Mouse (Mus musculus) bone marrow macrophage, adult 2 months (primary cell): Measurements from ENCODE around the gene Eml5. TPM values are rescaled to one million over a fixed set of nuclear protein-coding genes. Genes with fewer than 3 reads are reported as not detected.
A peak's percentile ranks its signal among the peaks of the same experiment; 100 is the strongest.

Source experiments
- H3K27ac ChIP-seq: 2 replicates; pipeline ENCODE4 v1.5.1; 2012; ENCODE audit warnings: low read depth, low read length; ENCODE audit not compliant: insufficient read depth
- H3K4me1 ChIP-seq: 2 replicates; pipeline ENCODE4 v1.6.1; 2012; ENCODE audit warnings: low read length; ENCODE audit not compliant: control insufficient read depth, insufficient read depth
- H3K4me3 ChIP-seq: 2 replicates; pipeline ENCODE4 v1.5.1; 2012; ENCODE audit warnings: mild to moderate bottlenecking, low read length, moderate library complexity; ENCODE audit not compliant: insufficient read depth
- CTCF ChIP-seq: IDR thresholded peaks from 2 replicates; pipeline ENCODE4 v1.5.1; 2012; ENCODE audit warnings: low read depth, mild to moderate bottlenecking, low read length, moderate library complexity
- POLR2A ChIP-seq: IDR thresholded peaks from 2 replicates; pipeline ENCODE4 v1.6.1; 2012; ENCODE audit warnings: mild to moderate bottlenecking, low read depth, low read length, borderline replicate concordance
- polyA plus RNA-seq: library from polyadenylated mRNA; stranded (reverse); fragments of >200 nt; gene quantifications from 2 replicates; pipeline ENCODE4 v1.2.4, GENCODE M21; 2012; ENCODE audit not compliant: missing spikeins, insufficient read depth, insufficient read length

Eml5 gene
- polyA plus RNA-seq, 1 experiment, result 3.4 TPM

DNA sequence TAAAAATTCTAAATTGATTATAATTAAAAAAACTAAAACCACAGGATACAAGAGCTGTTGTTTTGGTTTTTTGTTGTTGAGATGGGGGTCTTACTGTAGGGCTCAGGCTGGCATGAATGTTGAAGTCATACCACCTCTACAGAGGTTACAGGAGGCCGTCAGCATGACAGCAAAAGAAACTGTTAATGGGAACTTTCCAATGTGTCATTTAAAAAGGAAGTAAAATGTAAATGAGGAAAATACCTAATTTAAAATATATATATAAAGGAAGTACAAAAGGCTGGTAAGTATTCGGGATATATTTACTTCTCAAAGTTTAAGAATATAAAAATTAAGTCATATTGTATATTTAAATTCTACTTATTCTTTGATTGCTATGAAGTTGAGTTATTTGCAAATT lies 65.8 kb downstream of the Eml5 start:
- TF ChIP-seq POLR2A (no peak), CTCF (no peak)
- Histone ChIP-seq H3K4me3 (no peak overlapping the region), H3K27ac (no peak overlapping the region), H3K4me1 (peaks cover 28% of the 10 kb centered on the region)

DNA sequence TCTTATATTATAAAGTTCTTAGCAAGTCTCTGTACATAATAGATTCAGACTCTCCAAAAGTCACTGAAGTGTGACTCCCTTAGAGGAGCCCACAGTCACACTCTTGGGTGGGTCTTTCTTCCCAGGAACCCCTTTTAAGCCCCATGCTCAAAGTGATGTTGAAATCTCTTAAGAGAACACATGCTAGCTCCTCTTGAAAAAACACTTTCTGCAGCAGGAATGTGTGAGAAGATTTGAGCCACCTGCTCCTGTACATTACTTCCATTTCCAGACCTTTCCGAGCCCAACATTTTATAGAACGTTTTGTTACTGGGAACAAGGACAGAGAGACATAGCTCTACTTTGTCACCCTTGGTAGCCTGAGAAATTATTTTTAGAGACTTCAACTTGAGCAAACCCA lies 66.4 kb downstream of the Eml5 start:
- Histone ChIP-seq H3K27ac (no peak overlapping the region), H3K4me3 (no peak overlapping the region), H3K4me1 (peaks cover 28% of the 10 kb centered on the region)
- TF ChIP-seq CTCF (no peak), POLR2A (no peak)

DNA sequence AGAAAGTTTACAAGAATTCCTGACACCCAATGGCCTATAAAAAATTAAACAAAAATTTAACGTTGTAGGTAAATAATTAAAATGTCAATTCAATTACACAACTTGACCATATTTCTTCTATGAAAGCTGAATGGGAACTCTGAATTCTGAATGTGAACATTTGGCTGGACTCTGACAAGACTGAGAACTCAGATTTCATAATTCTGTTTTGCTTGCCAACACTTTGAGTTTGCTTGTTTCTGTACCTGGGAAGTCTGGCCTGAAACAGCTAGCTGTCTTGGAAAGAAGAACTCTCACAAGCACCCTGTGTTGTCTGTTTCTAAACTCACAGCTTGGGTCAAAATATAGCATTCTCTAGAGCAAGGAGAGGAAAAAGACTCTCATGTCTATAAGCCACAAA lies 67.4 kb downstream of the Eml5 start:
- TF ChIP-seq POLR2A (no peak), CTCF (no peak)
- no peak overlapping the region for H3K27ac ChIP-seq
- peaks cover 28% of the 10 kb centered on the region for H3K4me1 ChIP-seq
- no peak overlapping the region for H3K4me3 ChIP-seq

DNA sequence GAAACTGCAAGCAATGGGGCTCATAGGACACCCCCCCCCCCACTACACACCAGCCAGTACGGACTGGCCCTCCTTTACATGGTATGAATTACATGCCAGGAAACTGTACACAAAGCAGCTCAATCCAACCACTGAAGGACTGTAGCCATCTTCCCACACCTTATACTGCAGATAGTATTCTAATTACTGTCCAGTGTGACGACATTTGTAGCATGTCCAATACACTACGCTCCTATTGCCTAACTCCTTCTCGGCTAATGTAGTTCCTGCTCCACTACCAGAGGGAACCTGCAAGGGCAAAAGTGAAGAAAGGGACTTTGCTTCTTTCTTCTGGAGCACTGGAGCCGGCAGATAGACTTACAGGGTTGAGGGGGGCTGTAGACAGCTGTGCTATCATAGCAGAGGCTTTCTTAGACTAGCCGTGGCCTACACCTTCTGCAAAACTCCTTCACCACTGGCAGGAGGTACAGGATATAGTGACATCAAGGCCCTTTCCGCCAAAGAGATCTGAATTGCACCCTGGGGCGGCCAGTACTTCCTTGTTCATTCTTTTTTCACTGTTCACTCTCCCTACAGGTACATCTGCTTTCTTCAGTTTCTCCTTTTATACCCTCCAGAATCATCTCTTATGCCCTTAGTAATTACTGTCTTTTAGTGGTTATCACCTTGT lies 68.2 kb downstream of the Eml5 start:
- H3K4me1 ChIP-seq, result peaks cover 28% of the 10 kb centered on the region
- TF ChIP-seq POLR2A, result no peak
- TF ChIP-seq CTCF, result no peak
- H3K27ac ChIP-seq, result no peak overlapping the region
- no peak overlapping the region for H3K4me3 ChIP-seq

DNA sequence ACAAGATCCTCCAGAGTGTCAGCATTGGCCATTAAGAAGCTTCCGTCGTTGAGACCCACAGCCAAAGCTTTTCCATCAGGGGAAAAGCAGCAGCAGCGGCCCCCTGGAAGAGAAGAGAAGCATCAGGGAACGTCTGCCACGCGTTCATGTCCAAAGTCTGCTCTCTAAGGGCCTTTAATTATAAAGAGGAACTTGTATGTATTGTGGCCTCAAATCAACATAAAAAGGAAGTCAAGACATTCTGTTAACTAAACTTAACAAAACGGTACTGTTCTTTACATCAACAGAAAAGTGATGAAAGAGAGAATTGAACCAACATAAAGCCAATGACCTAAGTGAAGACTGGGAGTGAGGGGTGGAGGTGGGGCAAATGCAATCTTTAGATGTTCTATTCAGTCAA lies 70.2 kb downstream of the Eml5 start:
- Histone ChIP-seq H3K4me3 (no peak overlapping the region), H3K27ac (no peak overlapping the region), H3K4me1 (peaks cover 28% of the 10 kb centered on the region)
- TF ChIP-seq CTCF, result no peak
- no peak for TF ChIP-seq POLR2A

DNA sequence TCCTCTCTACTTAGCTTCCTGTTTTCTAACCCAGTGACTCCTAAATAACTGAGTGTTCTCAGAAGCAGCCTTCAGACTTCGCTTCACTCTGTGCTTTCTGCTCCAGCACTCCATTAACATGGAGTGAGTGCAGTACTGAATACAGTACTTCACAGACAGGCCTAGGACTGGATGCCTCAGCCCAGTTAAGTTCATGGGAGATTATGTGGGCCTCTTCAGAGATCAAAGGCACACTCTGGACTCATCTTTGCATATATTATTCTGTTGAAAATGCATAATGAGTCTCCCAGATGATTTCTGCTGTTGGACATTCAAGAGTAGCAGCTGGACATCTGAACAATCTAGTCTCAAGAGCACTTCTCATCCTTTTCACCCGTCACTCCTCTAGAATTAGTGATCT lies 80.5 kb downstream of the Eml5 start:
- peaks cover 13% of the 10 kb centered on the region for H3K4me1 ChIP-seq
- peak overlapping the region; percentile 57 for H3K27ac ChIP-seq
- no peak overlapping the region for H3K4me3 ChIP-seq

DNA sequence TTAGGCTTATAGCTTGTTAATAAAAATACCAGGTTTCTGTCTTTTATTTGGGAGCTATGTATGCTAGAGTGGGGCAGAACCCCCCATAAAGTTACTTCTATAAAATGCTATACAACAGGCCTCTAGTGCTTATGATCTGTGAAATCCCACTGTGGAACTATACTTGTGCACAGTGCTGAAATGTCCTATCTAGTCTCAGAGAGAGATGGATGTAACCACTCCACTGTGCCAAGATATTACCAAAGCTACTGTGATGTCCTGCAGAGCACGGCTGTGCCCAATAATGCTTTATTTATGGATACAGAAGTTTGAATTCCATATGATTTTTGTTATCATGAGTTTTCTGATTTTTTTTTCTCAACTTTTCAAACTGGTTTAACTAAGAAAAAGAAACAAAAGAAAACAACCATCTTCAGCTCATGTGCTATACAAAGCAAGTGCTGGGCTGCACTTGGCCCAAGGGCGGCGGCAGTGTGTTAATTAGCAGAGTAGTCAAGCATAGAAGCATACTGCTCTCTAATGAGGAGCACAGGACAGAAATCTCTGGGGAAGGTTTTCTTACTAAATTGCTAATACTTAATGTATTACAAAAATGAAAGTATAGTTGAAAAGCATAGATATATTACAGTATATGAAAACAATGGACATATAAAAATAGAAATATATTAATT lies 97.1 kb downstream of the Eml5 start:
- Histone ChIP-seq H3K4me3 (no peak overlapping the region), H3K4me1 (peaks cover 3% of the 10 kb centered on the region; the same call in 1 of the 2 replicates), H3K27ac (no peak overlapping the region)
- TF ChIP-seq POLR2A (no peak), CTCF (no peak)

More for the DNA sequence above, 80.5 kb downstream of the Eml5 start:
- TF ChIP-seq CTCF, result no peak
- TF ChIP-seq POLR2A, result no peak

DNA sequence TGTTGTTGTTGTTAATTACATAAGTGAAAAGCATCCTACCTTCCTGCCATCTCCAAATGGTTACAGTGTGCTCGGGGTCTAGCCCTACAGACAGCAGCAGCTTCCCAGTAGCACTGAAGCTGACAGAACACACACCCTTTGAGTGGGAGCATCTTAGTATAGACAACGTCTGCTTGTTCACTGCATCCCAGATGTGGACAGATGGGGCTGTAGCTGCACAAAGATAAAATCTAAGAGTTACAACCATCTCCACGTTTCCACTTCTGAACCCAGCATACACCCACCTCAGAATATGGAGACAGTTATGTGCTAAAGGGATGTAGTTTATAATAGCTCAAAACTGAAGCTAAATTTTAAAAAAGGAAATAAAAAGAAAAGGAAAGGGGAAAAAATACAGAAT lies 99.0 kb downstream of the Eml5 start:
- no peak overlapping the region for H3K27ac ChIP-seq
- H3K4me3 ChIP-seq, result no peak overlapping the region
- peaks cover 3% of the 10 kb centered on the region; the same call in 1 of the 2 replicates for H3K4me1 ChIP-seq
- TF ChIP-seq POLR2A (no peak), CTCF (no peak)

DNA sequence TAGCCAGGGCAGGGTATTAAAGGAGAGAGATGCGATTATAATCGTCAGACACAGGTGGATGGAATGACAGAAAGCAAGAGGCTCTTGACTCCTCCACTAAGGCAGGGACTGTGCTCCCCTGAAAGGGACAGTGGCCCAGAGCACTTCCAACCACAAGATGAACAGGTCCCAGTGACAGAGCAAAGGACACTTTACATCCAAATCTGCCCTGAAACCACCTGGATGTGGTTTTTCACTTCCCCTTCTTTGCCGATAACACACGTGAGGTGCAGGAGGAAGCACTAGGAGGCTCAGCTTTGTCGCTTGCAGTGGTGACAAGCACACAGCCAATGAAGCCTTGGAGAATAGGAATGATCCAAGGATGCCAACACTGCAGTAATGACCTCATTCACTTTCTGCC lies 101.0 kb downstream of the Eml5 start:
- H3K27ac ChIP-seq, result no peak overlapping the region
- H3K4me1 ChIP-seq, result peaks cover 3% of the 10 kb centered on the region; the same call in 1 of the 2 replicates
- H3K4me3 ChIP-seq, result no peak overlapping the region
- no peak for TF ChIP-seq CTCF
- no peak for TF ChIP-seq POLR2A

DNA sequence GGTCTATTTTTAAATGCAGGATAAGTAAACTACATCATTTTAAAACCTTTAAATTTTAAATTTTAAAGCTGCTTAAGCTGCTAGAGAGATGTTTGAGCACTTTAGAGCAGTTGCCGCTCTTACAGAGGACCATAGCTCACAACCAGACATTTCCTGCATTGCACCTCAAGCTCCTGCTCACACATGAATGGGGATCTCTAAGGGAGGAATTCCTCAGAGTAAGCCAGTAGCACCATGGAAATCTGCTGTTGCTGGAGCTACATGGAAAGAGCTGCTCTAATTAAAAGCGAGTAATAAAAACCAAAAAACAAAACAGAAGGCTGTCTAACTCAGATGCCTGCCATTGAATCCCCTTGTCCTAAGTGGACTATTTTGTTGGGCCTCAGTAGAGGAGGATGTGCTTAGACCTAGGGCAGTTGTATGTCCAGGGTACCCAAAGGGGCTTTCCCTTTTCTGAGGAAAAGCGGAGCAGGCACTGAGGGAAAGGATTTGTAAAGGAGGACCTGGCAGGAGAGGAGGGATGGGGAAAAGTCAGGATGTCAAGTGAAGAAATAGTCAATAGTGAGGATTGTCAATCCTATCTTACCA lies 105.5 kb downstream of the Eml5 start:
- no peak overlapping the region for H3K27ac ChIP-seq
- H3K4me3 ChIP-seq, result no peak overlapping the region
- no peak for TF ChIP-seq POLR2A
- no peak for TF ChIP-seq CTCF

More for the DNA sequence above, 105.5 kb downstream of the Eml5 start:
- H3K4me1 ChIP-seq, result peaks cover 3% of the 10 kb centered on the region; the same call in 1 of the 2 replicates
